Mouse (Mus musculus) lung, postnatal 14 days (tissue): ENCODE measurements around the gene Minos1.

Source experiments
- DNase-seq: peaks from one replicate; pipeline ENCODE4 v3.0.0; 2021

Gene Minos1

DNA sequence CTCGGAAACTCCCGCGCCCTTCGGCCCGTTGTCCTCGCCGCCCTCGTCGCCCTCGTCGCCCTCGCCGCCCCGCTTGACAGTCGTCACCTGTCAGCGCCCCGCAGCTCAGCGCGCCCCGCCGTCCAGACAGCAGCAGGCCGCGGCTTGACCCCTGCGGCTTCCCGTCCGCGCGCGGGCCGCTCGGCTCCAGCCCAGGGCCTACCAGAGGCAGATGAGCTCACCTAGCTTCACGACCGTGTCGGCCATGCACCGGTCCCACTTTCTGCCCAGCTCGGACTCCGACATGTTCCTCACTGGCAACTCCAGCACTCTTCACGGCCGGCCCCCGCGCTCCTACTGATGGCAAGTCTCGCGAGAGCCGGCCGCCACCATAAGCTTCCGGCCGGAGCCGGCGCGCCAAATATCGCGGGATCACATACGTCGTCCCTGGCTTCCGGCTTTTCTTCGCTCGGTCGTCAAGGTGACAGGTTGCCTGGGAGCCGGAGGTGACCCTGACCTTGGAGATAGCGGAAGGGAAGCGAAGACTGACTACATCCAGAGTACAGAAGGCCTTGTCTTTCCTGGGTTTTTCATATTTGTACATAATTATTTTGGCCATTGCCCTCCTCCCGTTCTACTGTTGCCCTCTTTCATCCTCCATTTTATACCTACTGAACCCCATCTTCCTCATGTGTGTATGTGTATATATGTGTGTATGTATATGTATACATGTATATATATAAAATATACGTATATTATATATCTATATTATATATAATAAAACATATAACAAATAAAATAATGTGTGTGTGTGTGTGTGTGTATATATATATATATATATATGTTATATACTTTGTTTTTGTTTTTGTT is at the start of gene Minos1:
Gene Minos1 (minus strand): TSS at position 413 of the 849 bp plus-strand sequence.
- DNase-seq, result peak; percentile 98

- DNase-seq, result no peak
Measured at GRCm38 (mm10) chr4:139179731-139180625, 49.1 kb upstream of the Minos1 start.

- no peak for DNase-seq
Measured at GRCm38 (mm10) chr4:139179218-139179617, 48.3 kb upstream of the Minos1 start.

DNA sequence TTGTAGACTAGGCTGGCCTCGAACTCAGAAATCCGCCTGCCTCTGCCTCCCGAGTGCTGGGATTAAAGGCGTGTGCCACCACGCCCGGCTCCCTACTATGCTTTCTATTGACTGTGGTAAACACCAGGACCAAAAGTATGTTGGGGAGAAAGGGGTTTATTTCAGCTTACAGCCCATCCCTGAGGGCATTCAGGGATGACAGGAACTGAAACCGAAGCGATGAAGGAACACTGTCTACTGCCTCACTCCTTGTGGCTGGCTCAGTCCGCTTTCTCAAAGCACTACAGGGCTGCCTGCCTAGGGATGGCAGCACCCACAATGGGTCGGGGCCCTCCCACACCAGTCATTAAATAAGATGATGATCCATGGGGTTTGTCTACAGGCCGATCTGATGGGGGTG is 47.5 kb upstream of the Minos1 start:
- no peak for DNase-seq

DNA sequence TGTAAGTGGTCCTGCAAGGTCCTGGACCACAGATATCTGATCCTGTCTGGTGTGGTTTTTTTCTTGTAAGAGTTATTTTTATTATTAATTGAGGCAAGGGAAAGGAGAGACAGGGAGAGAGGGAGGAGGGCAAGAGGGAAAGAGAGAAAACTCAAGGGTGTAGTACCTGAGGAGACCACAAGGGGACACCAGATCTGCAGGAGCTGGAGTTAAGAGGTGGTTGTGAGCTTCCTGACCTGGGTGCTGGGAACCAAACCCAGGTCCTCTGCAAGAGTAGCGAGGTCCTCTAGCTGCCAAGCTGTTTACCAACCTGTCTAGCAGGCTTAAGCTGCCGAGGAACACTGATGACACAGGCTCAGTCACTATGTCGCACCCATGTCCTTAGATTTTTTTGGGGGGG is 47.0 kb upstream of the Minos1 start:
- DNase-seq, result no peak

- peak; percentile 59 for DNase-seq
Measured at GRCm38 (mm10) chr4:139176023-139176422, 45.1 kb upstream of the Minos1 start.

GRCm38 (mm10) chr4:139175061-139175971 is 44.4 kb upstream of the Minos1 start:
- peak; percentile 59 for DNase-seq

- no peak for DNase-seq
Measured at GRCm38 (mm10) chr4:139169748-139170279, 38.9 kb upstream of the Minos1 start.

DNA sequence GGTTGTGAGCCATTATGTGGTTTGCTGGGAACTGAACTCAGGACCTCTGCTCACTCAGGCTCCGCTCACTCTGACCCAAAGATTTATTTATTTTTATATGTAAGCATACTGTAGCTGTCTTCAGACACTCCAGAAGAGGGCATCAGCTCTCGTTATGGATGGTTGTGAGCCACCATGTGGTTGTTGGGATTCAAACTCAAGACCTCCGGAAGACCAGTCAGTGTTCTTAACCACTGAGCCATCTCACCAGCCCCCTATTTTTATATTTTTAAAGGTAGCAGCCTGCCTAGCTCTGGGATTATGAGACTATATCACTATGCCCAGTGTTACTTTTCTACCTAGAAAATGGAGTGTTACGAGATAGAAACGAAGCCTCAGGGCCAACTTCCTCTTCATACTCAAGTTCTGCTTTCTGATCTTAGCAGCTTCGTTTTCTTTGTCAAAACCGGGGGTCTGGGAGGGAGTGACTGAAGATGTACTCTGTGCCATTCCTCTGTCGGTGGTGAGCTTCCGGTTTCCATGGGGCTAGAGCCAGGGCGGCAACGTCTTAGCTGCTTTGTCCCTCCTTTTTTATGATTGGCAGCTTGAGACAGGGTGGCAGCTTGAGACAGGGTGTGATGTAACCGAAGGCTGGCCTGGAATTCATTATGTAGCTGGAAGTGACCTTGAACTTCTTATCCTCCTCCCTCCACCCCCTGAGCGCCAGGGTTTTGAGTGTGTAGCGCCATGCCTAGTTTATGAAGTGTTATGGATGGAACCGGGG is 38.3 kb upstream of the Minos1 start:
- peak; percentile 62 for DNase-seq

DNA sequence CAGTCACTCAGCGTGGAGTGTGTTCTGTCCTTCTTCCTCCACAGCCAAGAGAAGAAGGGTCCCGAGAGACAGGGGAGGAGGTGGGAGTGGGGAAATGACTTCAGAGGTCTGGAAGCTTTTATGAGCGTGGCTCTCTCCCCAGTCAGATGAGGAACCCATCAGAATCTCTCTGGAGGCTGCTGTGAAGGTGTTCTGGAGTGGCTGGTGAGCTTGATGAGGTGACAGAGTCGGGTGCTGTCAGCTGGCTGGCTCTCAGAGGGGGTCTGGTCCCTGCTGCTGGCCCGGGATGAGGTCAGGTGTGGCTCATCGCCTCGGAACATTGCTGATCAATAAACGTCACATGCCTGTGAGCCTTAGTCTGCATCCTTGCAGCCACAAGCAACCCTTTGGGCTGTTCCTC is 36.2 kb upstream of the Minos1 start:
- no peak for DNase-seq

GRCm38 (mm10) chr4:139166244-139166643 is 35.3 kb upstream of the Minos1 start:
- no peak for DNase-seq

GRCm38 (mm10) chr4:139165259-139165658 is 34.3 kb upstream of the Minos1 start:
- no peak for DNase-seq

DNA sequence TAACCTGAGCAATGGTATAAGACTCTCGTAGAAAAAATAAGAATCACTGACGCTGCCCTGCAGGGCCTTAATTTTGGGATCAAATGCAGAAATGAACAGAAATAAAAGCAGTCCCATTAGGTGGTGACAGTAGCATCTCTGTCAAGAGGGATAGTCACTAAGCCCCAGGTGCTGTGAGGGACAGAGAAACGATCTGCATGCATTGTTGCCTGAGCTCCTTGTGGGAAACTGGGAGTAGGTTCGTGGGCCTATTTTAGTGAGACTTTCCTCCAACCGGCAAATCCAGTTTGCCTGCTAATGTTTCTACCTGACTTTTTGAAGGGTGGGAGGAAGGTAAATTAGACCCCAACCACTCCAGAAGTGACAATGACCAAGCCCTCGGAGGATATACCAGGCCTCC is 33.2 kb upstream of the Minos1 start:
- DNase-seq, result no peak

DNA sequence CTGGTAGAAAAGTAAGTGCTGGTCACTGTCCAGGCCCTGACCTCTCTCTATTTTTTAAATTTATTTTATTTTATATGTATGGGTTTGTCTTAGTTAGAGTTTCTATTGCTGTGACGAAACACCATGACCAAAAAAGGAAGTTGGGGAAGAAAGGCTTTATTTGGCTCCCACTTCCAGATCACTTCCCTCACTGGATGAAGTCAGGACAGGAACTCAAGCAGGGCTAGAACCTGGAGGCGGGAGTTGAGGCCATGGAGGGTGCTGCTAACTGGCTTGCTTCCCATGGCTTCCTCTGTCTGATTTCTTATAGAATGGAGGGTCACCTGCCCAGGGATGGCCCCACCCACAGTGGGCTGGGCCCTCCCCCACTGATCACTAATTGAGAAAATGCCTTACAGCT is 30.2 kb upstream of the Minos1 start:
- no peak for DNase-seq

DNA sequence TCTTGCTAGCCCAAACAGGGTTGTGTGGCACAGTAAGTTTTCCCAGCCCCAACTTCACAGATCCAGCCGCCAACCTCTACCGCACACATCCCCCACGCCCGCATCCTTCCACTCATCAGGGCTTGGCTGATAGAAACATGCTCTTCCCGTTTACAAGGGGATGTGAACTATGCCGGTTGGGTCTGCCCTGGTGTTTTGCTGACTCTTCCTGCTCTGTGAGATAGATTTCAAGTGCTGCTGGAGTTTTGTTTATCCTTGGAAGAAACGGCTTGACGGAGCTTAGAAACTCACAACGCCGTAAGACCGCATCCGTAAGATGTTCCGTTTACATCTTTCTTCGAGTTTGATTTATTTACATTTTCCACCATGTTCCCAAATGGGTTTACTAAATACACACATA is 27.4 kb upstream of the Minos1 start:
- no peak for DNase-seq

DNA sequence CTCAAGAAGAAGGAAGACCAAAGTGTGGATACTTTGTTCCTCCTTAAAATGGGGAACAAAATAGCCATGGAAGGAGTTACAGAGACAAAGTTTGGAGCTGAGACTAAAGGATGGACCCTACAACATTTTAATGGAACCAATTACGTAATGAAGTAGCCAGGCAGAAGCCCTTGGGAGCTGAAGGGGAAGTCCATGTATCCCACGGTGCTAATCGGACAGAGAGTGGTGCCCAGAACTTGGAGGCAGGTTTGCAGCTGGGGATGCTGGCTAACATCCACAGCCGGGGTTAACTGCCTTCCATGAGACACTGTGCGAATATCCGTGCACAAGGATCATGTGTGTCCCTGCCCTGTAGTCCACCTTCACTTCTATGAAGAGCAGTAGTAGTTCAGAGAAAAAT is 25.6 kb upstream of the Minos1 start:
- DNase-seq, result no peak

GRCm38 (mm10) chr4:139154576-139155307 is 23.8 kb upstream of the Minos1 start:
- DNase-seq, result peak; percentile 50

DNA sequence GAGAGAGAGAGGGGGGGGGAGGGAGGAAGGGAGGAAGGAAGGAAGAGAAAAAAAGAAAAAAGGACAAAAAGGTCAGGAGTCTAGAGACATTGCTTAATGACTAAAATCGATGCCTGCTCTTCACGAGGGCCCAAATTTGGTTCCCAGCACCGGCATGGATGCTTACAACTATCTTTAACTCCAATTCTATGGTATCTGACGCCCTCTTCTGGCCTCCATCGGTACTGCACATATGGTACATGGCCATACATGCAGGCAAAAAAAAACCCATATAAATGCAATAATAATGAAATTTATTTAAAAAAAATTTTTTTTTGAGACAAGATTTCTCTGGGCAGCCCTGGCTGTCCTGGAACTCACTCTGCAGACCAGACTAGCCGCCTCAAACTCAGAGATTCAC is 20.5 kb upstream of the Minos1 start:
- DNase-seq, result no peak

- DNase-seq, result peak; percentile 27
Measured at GRCm38 (mm10) chr4:139146760-139147159, 15.8 kb upstream of the Minos1 start.

DNA sequence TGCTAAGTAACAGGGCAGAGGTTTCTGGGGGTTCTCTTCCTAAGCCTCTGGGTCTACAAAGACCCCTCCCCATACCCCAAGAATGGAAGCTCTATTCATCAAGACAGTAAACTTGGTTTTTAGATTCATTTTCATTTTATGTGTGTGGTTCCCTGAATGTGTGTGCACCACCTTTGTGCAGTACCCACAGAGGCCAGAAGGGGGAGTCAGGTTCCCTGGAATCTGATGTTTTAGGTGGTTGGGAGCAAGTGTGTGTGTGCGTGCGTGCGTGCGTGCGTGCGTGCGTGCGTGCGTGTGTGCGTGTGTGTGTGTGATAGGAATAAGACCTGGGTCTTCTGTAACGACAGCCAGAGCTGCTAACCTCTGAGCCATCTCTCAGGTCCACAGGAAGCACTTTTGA is 14.2 kb upstream of the Minos1 start:
- no peak for DNase-seq

DNA sequence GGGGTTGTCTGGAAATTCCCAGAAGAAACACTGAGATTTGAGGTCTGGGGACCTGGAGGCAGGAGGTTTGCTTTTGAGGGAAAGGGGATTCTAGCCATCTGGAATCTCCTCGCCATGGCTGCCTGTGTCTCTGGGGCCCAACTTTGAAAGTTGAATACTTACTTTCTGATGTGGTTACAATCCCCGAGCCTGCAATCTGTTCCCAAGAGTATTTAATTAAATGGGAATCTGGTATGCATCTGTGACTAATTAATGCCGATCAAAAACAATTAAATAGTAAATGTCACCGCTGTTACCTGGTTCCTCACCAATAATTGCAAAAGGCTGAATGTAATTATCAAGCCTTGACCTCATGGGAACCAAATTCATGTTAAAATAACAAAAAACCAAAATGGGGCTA is 13.7 kb upstream of the Minos1 start:
- DNase-seq, result no peak
